Mouse (Mus musculus) B cell, adult 2 months (primary cell): ENCODE data around the gene Tmem184b.
A peak's percentile ranks its signal among the peaks of the same experiment; 100 is the strongest.

Experiments used
- DNase-seq, 2 experiments: peaks; one replicate each; pipeline ENCODE4 v3.0.0; 2022

The Tmem184b gene

GRCm38 (mm10) chr15:79361023-79361422 is 42.3 kb downstream of the Tmem184b start:
- DNase-seq = no peak

GRCm38 (mm10) chr15:79360371-79360770 is 43.0 kb downstream of the Tmem184b start:
- DNase-seq = no peak

- DNase-seq = no peak
Measured at GRCm38 (mm10) chr15:79359954-79360353, 43.4 kb downstream of the Tmem184b start.

GRCm38 (mm10) chr15:79357974-79358690 is 45.2 kb downstream of the Tmem184b start:
- DNase-seq = no peak

GRCm38 (mm10) chr15:79357036-79357911 is 46.1 kb downstream of the Tmem184b start:
- DNase-seq = peak; percentile 65 to 66

- DNase-seq = no peak
Measured at GRCm38 (mm10) chr15:79356481-79356880, 46.9 kb downstream of the Tmem184b start.

- DNase-seq = no peak
Measured at GRCm38 (mm10) chr15:79354619-79355018, 48.8 kb downstream of the Tmem184b start.

- no peak for DNase-seq
Measured at GRCm38 (mm10) chr15:79353690-79354305, 49.6 kb downstream of the Tmem184b start.

- DNase-seq = no peak
Measured at GRCm38 (mm10) chr15:79352479-79352878, 50.9 kb downstream of the Tmem184b start.

GRCm38 (mm10) chr15:79351331-79351767 is 52.0 kb downstream of the Tmem184b start:
- no peak for DNase-seq

- DNase-seq = peak; percentile 59 to 64
Measured at GRCm38 (mm10) chr15:79350866-79351265, 52.5 kb downstream of the Tmem184b start.

GRCm38 (mm10) chr15:79348651-79349050 is 54.7 kb downstream of the Tmem184b start:
- no peak for DNase-seq

- peak; percentile 77 to 79 for DNase-seq
Measured at GRCm38 (mm10) chr15:79347845-79348506, 55.4 kb downstream of the Tmem184b start.

GRCm38 (mm10) chr15:79347165-79347844 is 56.1 kb downstream of the Tmem184b start:
- DNase-seq = peak; percentile 95

- no peak for DNase-seq
Measured at GRCm38 (mm10) chr15:79346051-79346793, 57.1 kb downstream of the Tmem184b start, which contains the start of gene Maff. Maff (plus strand) TSS chr15:79346621.

GRCm38 (mm10) chr15:79344627-79345026 is 58.7 kb downstream of the Tmem184b start:
- no peak for DNase-seq

GRCm38 (mm10) chr15:79342641-79343337 is 60.6 kb downstream of the Tmem184b start:
- DNase-seq = peak in 1 of 2 experiments; percentile 43

GRCm38 (mm10) chr15:79338978-79339377 is 64.4 kb downstream of the Tmem184b start:
- no peak for DNase-seq

- peak in 1 of 2 experiments; percentile 17 for DNase-seq
Measured at GRCm38 (mm10) chr15:79335061-79335655, 68.2 kb downstream of the Tmem184b start.

GRCm38 (mm10) chr15:79333409-79333808 is 70.0 kb downstream of the Tmem184b start:
- no peak for DNase-seq
